Mouse (Mus musculus) gastrocnemius, postnatal 10 days (tissue): Measurements from ENCODE around the gene Olfr679. TPM values are rescaled to one million over a fixed set of nuclear protein-coding genes. Genes with fewer than 3 reads are reported as not detected.
"Not testable (repeated sequence)": the region's sequence is repeated elsewhere in the genome, so short reads cannot be mapped to it uniquely, and the experiment has no call there.

Source experiments
- DNase-seq: peaks from one replicate; pipeline ENCODE4 v3.0.0; 2021; ENCODE audit warnings: mixed read lengths
- long read RNA-seq, 2 experiments: library from polyadenylated mRNA; stranded (forward); transcript quantifications; one replicate each; pipeline ENCODE4 v2.0.0; 2021
- total RNA-seq, 2 experiments: library from RNA; stranded (reverse); gene quantifications; 2 replicates each; pipeline ENCODE4 v1.2.3; 2021

The Olfr679 gene
- not detected for total RNA-seq
- long read RNA-seq, experiment 1 = 0 reads
- long read RNA-seq, experiment 2 = 0 reads

GRCm38 (mm10) chr7:105080905-105081304 is at the start of gene Olfr679:
Gene Olfr679 (plus strand): TSS chr7:105081205.
- no peak for DNase-seq

DNA sequence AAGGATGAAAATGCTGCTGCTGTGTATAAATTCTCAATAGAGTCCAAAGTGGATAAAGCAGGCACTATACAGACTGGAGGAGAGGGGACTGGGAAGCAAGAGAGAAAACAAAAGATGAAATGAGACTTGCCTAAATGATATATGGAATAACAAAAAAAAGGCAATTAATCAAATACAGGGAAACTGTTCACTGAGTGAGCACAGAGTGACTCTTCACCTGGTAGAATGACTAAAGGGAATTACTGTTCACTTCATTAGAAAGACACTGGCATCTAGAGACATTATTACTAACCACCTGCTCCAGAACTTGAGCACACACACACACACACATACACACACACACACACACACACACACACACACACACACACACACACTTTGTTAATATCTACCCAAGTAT is 48.6 kb upstream of the Olfr679 start, which contains the start of gene Olfr676:
Gene Olfr676 (plus strand): TSS at position 301 of the 400 bp plus-strand sequence.
- no peak for DNase-seq

DNA sequence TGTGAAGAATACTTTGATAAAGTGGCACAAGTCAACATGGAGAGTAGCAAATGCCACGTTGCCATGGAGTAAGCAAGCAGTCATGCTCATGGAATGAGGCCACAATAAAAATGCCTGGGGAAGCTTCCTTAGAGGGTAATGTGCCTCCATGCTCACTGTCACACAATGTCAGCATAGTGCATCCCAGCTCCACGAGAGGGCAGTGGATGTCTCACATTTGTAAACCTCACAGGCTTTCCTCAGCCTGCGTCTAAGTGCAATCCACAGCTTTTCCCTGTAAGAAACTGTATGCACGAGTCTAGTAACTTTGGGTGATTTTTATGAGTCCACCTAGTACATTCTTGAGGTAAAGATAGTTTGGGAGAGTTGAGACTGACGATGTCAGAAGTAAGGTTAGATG is 47.2 kb upstream of the Olfr679 start:
- not testable (repeated sequence) for DNase-seq

GRCm38 (mm10) chr7:105058951-105059350 is 22.1 kb upstream of the Olfr679 start:
- no peak for DNase-seq

DNA sequence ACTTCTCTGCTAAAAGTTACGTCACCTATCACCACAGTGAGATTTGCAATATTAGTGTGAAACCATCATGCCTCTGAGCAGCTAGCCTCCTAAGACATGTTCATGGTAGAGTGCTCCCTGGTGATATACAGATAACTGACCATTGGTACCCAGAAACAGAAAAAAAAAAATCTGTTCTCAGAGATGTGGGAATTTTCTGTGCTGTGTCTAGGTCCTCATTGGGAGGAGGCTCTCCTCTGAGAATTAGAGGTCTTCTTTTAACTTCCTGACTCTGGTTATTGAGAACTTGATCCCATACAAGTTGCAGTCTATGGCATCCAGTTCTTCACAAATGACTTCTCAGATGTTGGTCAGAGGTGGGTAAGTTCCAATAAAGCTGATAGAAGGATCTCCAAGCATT is 16.8 kb upstream of the Olfr679 start, which contains the start of gene Olfr678:
Gene Olfr678 (plus strand): TSS at position 301 of the 400 bp plus-strand sequence.
- no peak for DNase-seq

- DNase-seq = not testable (repeated sequence)
Measured at GRCm38 (mm10) chr7:105092717-105093116, 11.7 kb downstream of the Olfr679 start, which contains the start of gene Olfr680-ps1. Gene Olfr680-ps1 (minus strand): TSS chr7:105092817.

GRCm38 (mm10) chr7:105116536-105116935 is 35.5 kb downstream of the Olfr679 start, which contains the start of gene Olfr681:
Gene Olfr681 (plus strand): TSS chr7:105116836.
- no peak for DNase-seq

Other genes with a start within 250 kb of the Olfr679 start
- not detected for gene Usp17lb, start 238.6 kb upstream of the Olfr679 start, total RNA-seq
- not detected for gene Usp17la, start 224.2 kb upstream of the Olfr679 start, total RNA-seq
- gene Olfr665, start 203.2 kb upstream of the Olfr679 start, total RNA-seq = not detected
- gene Olfr666, start 185.3 kb upstream of the Olfr679 start, total RNA-seq = not detected
- not detected for gene Olfr667, start 159.7 kb upstream of the Olfr679 start, total RNA-seq
- gene Olfr668, start 153.1 kb upstream of the Olfr679 start, total RNA-seq = not detected
- gene Olfr669, start 147.0 kb upstream of the Olfr679 start, total RNA-seq = not detected
- gene Olfr670, start 118.6 kb upstream of the Olfr679 start, total RNA-seq = not detected
- gene Olfr671, start 102.1 kb upstream of the Olfr679 start, total RNA-seq = not detected
- gene Olfr672, start 79.2 kb upstream of the Olfr679 start, total RNA-seq = not detected
- gene Olfr675, start 52.7 kb upstream of the Olfr679 start, total RNA-seq = not detected
- gene Olfr676, start 48.5 kb upstream of the Olfr679 start, total RNA-seq = not detected
- not detected for gene Olfr677, start 29.8 kb upstream of the Olfr679 start, total RNA-seq
- not detected for gene Olfr678, start 16.7 kb upstream of the Olfr679 start, total RNA-seq
- not detected for gene Olfr680-ps1, start 11.6 kb downstream of the Olfr679 start, total RNA-seq
- gene Olfr681, start 35.6 kb downstream of the Olfr679 start, total RNA-seq = not detected
- not detected for gene Olfr683, start 65.8 kb downstream of the Olfr679 start, total RNA-seq
- not detected for gene Olfr684, start 82.4 kb downstream of the Olfr679 start, total RNA-seq
- gene Olfr685, start 104.8 kb downstream of the Olfr679 start, total RNA-seq = not detected
- not detected for gene Olfr686, start 126.3 kb downstream of the Olfr679 start, total RNA-seq
- gene Olfr688, start 206.9 kb downstream of the Olfr679 start, total RNA-seq = not detected
- not detected for gene Olfr689, start 230.0 kb downstream of the Olfr679 start, total RNA-seq